Mouse (Mus musculus) limb, embryonic 12.5 days (tissue): ENCODE data around the gene Cenpc1. TPM values are rescaled to one million over a fixed set of nuclear protein-coding genes. Genes with fewer than 3 reads are reported as not detected.
A peak's percentile ranks its signal among the peaks of the same experiment; 100 is the strongest.

Experiments used
- ATAC-seq: fragments of 200-750 bp; cut with Nextera tagmentation; 2 replicates; pipeline ENCODE4 v1.8.0; 2017; ENCODE audit warnings: low read depth, moderate TSS enrichment; ENCODE audit not compliant: insufficient number of reproducible peaks, insufficient read depth, low FRiP score, low TSS enrichment
- H3K27ac ChIP-seq: fragments of 300-500 bp; sonication (generic); 2 replicates; pipeline ENCODE4 v1.5.1; 2016; ENCODE audit warnings: mild to moderate bottlenecking, moderate library complexity
- H3K27me3 ChIP-seq: fragments of 300-500 bp; sonication (generic); 2 replicates; pipeline ENCODE4 v1.6.1; 2016; ENCODE audit warnings: mild to moderate bottlenecking, moderate library complexity
- H3K36me3 ChIP-seq: fragments of 300-500 bp; sonication (generic); 2 replicates; pipeline ENCODE4 v1.6.1; 2016; ENCODE audit warnings: mild to moderate bottlenecking, moderate library complexity
- H3K4me1 ChIP-seq: fragments of 300-500 bp; sonication (generic); replicated peaks from 2 replicates; pipeline ENCODE4 v1.6.1; 2016
- H3K4me2 ChIP-seq: fragments of 300-500 bp; sonication (generic); 2 replicates; pipeline ENCODE4 v1.6.1; 2016; ENCODE audit warnings: mild to moderate bottlenecking, moderate library complexity
- H3K4me3 ChIP-seq: fragments of 300-500 bp; sonication (generic); replicated peaks from 2 replicates; pipeline ENCODE4 v1.5.1; 2016; ENCODE audit warnings: mild to moderate bottlenecking
- H3K9ac ChIP-seq: fragments of 300-500 bp; sonication (generic); replicated peaks from 2 replicates; pipeline ENCODE4 v1.6.1; 2016; ENCODE audit warnings: mild to moderate bottlenecking, moderate library complexity
- H3K9me3 ChIP-seq: fragments of 300-500 bp; sonication (generic); 2 replicates; pipeline ENCODE4 v1.6.1; 2016; ENCODE audit warnings: mild to moderate bottlenecking, moderate library complexity
- WGBS: fragments of 180-500 bp; shearing (Covaris S2); methylation state at CpG from one replicate; pipeline ENCODE4 v1.1.7; 2016; 5-methylcytosine and 5-hydroxymethylcytosine counted together
- polyA plus RNA-seq: library from polyadenylated mRNA; unstranded; fragments of >200 nt; fragmentation: Nextera tagmentation; extraction: Ambion mirVana; gene quantifications from 2 replicates; pipeline ENCODE4 v1.2.1, GENCODE M21; 2016

The Cenpc1 gene
- polyA plus RNA-seq, 1 experiment from 2014 or later = 44.0 TPM

DNA sequence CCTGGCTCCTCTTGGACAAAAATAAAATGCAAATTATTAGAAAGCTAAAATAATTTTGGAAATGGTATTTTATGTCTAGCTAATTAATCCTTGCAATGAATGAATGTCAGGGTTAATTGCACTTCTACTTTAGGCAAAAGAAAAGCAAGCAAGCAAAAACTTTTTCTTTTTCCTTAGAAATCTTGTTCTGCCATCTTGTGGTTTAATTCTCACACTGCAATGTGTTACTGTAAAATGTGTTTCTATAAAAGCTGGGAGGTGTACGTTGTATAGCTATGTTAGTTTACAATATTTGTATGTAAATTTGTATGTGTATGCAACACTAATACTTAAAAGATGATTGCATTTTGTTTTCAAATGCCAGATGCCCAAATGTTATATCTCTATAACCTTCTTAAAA is 70.8 kb downstream of the Cenpc1 start:
- no peak overlapping the region for H3K27ac ChIP-seq
- WGBS = 65% methylated on average over 1 of the region's 1 CpGs
- H3K9ac ChIP-seq = no peak overlapping the region
- H3K4me1 ChIP-seq = no peaks in the 10 kb centered on the region
- no peak overlapping the region for H3K4me2 ChIP-seq
- no peak for ATAC-seq
- no peaks in the 10 kb centered on the region for H3K36me3 ChIP-seq
- H3K9me3 ChIP-seq = no peaks in the 10 kb centered on the region
- H3K27me3 ChIP-seq = no peaks in the 10 kb centered on the region
- H3K4me3 ChIP-seq = no peak overlapping the region

DNA sequence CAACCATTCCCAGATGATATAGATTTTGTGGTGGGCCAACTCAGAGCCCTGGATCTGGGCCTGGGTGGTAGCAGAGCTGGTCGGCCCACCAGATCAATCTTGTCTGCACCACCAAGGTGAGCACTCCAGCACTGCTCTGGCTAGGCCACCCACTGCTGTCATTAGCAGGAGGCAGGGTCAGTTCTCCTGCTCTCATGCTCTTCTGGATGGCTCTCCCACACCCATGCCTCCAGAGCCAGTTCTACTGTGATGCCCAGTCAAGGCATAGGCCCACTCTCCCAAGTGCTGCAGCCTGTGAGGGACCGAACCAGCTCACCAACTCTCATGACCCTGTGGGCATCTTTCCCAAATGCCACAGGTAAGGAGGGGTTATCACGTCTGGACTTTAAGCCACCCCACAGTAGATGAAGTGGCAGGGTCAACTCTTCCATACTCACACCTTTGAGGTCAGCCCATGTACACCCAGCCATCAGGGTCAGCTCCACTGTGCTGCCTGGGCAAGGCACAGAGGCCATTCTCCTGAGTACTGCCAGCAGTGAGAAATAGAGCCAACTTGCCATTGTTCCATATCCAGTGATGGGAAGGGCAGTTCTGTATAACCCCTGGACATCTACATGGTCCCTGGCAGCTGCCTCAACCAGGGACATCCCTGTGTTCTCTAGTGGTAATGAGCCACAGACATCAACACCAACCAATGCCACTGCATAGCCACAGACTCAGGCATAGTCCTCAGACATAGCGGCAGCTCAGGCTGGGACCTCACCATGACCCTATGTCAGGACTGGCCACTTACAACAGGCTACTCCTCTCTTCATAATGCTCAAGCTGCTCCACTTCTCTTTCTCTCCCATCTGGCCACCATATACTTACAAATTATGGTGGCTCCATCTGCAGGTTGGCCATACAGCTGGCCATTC is 72.3 kb downstream of the Cenpc1 start:
- Histone ChIP-seq H3K4me1 (no peaks in the 10 kb centered on the region), H3K4me2 (no peak overlapping the region), H3K36me3 (no peaks in the 10 kb centered on the region), H3K27ac (no peak overlapping the region), H3K9me3 (no peaks in the 10 kb centered on the region), H3K4me3 (no peak overlapping the region), H3K27me3 (no peaks in the 10 kb centered on the region), H3K9ac (no peak overlapping the region)
- ATAC-seq = peak; percentile 58; the same call in 1 of the 2 replicates
- WGBS = 81% methylated on average over 4 of the region's 4 CpGs

DNA sequence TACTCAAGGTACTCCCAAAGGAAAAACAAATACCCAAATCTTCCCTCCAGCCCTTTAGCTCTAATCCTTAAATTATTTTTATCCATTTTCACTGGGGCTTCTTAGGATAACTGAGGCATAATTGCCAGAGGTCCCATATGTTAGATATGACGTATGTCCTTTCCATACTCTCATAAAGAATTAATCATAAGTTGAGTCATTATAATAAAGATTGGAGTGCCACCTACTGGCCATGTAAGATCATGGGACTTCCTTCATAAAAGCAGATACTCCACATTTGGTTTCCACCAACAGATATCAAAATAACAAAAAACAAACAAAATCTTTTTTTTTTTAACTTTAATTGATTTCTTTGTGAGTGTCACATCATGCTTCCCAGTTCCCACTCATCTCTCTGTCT is 73.3 kb downstream of the Cenpc1 start:
- Histone ChIP-seq H3K27me3 (no peaks in the 10 kb centered on the region), H3K9ac (no peak overlapping the region), H3K9me3 (no peaks in the 10 kb centered on the region), H3K4me1 (no peaks in the 10 kb centered on the region), H3K36me3 (no peaks in the 10 kb centered on the region), H3K4me3 (no peak overlapping the region), H3K4me2 (no peak overlapping the region), H3K27ac (no peak overlapping the region)
- ATAC-seq = no peak
- 34% methylated on average over 1 of the region's 1 CpGs for WGBS

DNA sequence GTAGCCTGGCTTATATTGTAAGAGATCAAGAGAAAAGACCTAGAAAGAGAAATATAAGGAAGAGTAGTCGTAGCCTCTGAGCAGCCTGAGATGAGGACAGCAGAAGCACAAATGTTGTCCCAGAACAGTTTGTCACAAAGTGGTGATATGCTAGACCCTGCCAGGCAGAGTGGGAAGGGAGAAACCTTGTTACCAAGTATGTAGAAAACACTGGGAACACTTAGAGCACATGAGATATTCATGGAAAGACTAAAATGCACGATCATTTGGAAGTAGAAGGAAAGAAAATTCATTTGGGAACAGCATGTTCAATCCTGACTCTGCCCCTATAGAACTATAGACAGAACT is 77.9 kb downstream of the Cenpc1 start:
- Histone ChIP-seq H3K36me3 (no peaks in the 10 kb centered on the region), H3K4me2 (no peak overlapping the region), H3K9ac (no peak overlapping the region), H3K27me3 (no peaks in the 10 kb centered on the region), H3K9me3 (no peaks in the 10 kb centered on the region), H3K27ac (no peak overlapping the region), H3K4me1 (no peaks in the 10 kb centered on the region), H3K4me3 (no peak overlapping the region)
- ATAC-seq = no peak
- WGBS = 86% methylated on average over 2 of the region's 2 CpGs

DNA sequence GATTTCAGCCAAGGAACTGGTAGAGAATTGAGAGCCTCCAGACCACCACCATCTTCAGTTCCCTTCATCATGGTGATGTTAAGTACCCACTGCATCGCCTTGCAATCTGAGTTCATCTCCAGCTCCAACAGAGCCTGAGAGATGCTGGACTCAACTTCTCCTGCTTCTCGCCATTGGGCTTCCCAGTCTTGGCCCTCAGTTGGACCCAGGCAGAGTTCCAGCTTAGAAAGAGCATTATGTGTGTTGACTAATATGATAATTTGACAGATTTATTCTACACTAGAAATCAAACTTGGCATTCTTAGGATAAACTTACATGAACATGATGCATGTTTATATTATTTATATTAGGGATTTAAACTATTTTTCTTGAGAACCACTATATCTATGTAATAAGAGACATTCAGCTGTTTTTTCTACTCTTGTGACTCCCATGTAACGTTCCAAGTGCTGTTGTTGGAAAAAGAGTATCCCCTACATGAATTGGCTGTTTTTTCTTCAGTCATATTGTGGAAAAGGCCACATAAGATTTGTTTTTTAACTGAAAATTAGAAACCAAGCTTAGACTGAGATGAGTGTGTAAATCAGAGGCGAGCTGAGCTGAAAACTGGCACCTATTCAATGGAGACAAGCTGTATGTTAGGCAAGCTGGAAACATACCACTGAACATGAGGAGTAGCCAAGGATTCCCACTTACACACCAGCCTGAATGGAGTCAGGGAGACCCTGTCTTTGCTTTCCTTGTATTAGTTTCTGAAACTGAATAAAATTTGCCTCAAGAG is 78.5 kb downstream of the Cenpc1 start:
- no peak for ATAC-seq
- H3K4me1 ChIP-seq = no peaks in the 10 kb centered on the region
- no peaks in the 10 kb centered on the region for H3K9me3 ChIP-seq
- 83% methylated on average over 4 of the region's 4 CpGs for WGBS
- no peak overlapping the region for H3K4me3 ChIP-seq
- H3K4me2 ChIP-seq = no peak overlapping the region
- H3K27ac ChIP-seq = no peak overlapping the region
- H3K36me3 ChIP-seq = no peaks in the 10 kb centered on the region
- H3K9ac ChIP-seq = no peak overlapping the region
- H3K27me3 ChIP-seq = no peaks in the 10 kb centered on the region

DNA sequence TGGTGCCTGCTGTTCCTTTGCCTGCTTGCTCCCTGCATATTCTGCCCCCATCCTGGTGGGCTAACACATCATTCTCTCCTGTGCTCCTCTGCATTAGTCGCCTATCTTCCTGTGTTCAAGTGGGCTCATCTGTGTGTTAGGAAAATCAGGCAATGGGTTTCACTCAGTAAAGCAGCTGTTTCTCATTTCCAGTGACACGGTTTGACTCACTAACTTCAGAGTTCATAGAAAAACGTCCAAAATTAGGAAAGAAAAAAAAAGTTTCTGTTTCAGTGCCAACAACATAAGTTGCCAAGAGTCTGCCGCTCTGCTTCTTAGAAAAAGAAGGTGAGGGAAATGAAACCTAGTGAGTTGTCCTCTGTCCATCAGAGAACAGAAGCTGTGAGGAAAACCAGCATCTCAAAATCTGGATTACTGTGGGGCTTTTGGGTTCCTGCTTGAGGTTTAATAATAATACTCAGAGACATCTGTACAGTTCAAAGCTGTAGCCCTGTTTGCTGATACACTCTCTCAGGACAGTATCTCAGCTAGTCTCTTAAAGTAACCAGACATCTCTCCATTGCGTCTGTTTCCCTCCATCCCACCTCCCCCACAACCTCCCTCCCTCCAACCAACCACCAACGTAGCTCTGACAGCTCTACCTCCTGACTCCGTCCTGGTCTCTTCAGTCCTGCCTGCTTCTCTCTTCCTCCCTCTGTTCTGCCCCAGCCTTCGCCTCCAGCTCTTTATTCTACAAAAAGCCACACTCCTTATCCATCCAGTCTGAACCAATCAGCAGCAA is 87.5 kb downstream of the Cenpc1 start:
- Histone ChIP-seq H3K4me1 (no peaks in the 10 kb centered on the region), H3K4me2 (no peak overlapping the region), H3K4me3 (no peak overlapping the region), H3K27ac (no peak overlapping the region), H3K27me3 (no peaks in the 10 kb centered on the region), H3K36me3 (no peaks in the 10 kb centered on the region), H3K9me3 (no peaks in the 10 kb centered on the region), H3K9ac (no peak overlapping the region)
- 44% methylated on average over 8 of the region's 8 CpGs for WGBS
- no peak for ATAC-seq

DNA sequence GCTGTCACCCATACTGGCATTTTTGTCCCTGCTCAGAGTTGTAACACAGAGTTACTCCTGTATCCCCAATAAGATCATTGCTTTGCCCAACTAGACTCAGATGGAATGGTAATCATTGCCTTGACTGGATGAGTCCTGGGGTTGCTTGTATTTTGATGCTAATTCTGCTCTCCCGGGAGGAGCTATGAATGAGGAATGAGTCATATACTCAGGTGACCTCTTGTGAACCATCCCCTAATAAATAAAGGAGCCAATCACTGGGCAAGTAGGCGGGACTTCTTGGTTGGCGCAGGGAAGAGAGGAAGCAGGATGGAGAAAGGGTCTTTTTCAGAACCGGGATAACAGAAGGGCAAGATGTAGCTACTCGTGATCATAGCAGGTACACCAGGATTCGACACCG is 102.6 kb downstream of the Cenpc1 start:
- H3K36me3 ChIP-seq = no peaks in the 10 kb centered on the region
- no peaks in the 10 kb centered on the region for H3K9me3 ChIP-seq
- no peak overlapping the region for H3K27ac ChIP-seq
- no peak for ATAC-seq
- 82% methylated on average over 7 of the region's 7 CpGs for WGBS
- H3K4me3 ChIP-seq = no peak overlapping the region
- no peaks in the 10 kb centered on the region for H3K27me3 ChIP-seq
- no peak overlapping the region for H3K9ac ChIP-seq
- no peaks in the 10 kb centered on the region for H3K4me1 ChIP-seq
- H3K4me2 ChIP-seq = no peak overlapping the region

Other genes with a start within 250 kb of the Cenpc1 start
- 0.15 and 0.21 TPM in 2 replicates for gene Stap1, start 6.2 kb upstream of the Cenpc1 start, polyA plus RNA-seq
- 17.0 and 18.1 TPM in 2 replicates for gene Uba6, start 107.2 kb upstream of the Cenpc1 start, polyA plus RNA-seq
- not detected in 2 replicates for gene Gnrhr, start 132.3 kb upstream of the Cenpc1 start, polyA plus RNA-seq
- not detected in 2 replicates for gene Tmprss11c, start 223.7 kb upstream of the Cenpc1 start, polyA plus RNA-seq